Mouse (Mus musculus) c-Kit-positive CD71-negative TER-119-negative erythroid progenitor cells, embryonic 14.5 days (primary cell): Measurements from ENCODE around the gene Zfp809.
"Not testable (repeated sequence)": the region's sequence is repeated elsewhere in the genome, so short reads cannot be mapped to it uniquely, and the experiment has no call there.

Experiments used
- DNase-seq: peaks from one replicate; pipeline ENCODE4 v3.0.0-alpha.2; 2013; ENCODE audit warnings: low read depth

Gene Zfp809

DNA sequence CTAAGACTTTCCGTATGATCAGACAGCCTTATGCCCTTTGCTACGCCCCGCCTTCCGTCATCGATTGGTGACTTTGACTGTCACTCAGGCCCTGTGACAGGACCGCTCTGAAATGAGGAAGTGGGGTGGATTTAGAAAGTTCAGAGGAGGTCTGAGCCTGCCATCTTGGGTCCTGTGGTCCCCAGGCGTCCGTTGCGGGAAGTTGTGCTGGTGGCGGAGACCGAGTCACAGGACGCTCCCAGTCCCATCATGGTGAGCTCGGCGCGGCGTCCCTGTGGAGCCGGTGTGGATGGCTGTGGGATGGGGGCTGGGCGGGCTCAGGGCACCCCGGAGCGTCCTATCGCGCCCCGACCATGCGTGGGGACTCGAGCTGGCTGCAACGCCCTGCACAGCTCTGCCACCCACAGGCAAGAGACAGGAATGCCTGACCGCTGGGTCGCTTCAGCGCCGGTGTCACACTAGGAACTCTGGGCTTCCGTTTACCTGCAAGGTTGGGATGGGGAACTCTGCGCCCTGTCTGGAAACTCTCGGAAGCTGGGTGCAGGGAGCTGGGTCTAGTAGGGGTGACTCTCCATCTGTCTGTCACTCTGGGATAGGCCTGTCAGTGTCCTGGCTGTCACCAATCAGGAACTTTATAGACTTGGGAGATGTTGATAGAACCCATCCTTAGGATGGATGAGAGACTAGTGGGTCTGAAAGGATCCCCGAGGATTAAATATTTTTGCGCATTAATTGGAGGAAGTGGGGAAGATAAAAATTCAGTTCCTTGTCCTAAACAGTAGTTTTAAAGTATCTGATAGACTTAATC, at the start of gene Zfp809:
Gene Zfp809 (plus strand): TSS at position 134 of the 808 bp plus-strand sequence.
- DNase-seq: peak; percentile 99

DNA sequence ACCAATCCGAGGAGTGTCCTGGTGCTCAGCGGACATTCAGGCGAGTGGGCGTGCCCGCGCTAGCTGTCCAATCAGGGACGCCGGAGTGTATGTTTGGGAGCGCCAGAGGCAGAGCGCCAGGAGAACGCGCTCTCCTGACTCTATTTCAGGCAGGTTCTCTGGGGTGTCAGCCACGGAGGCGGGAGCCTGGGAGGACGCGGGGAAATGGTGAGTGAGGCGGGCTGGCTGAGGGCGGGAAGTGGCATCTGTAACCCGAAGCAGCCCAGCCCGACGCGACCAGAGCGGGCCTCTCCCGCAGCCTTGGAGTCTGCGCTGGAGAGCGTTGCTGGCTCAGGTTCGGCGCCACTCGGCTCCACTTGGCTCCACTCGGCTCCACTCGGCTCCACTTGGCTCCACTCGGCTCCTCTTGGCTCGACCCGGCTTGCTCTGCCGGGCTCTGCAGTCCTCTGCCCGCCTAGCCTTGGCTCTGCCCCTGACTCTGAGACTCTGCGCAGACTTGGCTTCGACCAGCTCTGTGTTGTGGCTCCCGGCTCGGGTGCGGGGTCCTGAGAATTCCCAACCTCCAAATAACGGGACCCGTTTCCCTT, 37.4 kb upstream of the Zfp809 start, which contains the start of gene Zfp872:
Gene Zfp872 (plus strand): TSS at position 66 of the 587 bp plus-strand sequence.
- no peak for DNase-seq

DNA sequence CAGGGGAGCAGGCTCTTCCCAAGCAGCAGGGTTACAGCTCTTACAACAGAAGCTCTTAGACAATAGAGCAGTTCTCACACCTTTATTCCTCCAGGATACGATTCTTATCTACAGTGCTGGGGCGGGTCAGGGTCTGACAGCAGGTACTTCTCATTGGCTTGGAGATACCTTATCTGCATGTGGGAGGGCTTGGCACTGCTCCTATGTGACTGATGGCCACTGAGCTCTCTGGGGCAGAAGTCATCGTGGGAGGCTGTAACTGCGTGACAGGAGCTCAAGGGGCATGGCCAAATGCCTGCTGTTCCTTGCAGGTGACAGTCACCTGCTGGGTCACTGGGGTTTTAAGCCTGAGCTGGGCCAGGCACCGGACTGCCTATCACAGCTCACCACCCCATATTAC, 29.1 kb upstream of the Zfp809 start:
- no peak for DNase-seq

DNA sequence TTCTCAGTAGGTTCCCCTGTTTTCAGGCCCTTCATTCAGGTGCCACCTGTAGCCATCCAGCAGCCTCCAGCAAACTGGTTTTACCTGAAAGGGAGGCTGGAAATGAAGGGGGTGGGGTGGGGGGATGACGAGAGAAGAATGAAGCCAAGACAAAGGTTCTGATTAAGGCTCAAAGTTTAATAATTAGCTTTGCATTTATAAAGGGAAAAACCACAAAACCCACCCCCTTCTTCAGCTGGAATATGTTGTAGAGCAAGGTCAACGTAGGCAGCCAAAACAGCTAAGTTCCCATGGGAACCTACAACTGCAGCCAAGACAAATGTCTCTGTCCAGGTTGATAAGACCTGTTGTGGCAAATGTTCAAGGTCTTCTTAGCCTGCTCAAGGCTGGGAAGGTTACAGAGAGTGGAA, 11.7 kb upstream of the Zfp809 start:
- no peak for DNase-seq

DNA sequence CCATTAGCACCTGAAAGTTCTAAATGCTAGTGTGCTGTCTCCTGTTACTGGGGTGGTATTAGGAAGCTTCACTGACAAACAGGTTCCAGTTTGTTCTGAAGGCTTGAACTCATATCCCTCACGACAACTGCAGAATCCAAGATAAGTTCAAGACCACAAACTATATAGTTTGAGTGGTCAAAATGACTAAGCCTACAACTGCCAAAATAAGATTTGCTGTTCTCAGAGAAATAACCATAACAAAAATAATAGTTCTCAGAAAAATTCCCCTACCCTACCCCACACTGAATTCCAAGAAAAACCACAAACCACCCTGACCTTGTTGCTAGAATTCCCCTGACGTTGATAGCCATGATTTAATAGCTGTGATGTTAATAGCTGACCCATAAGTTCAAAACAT, 11.0 kb upstream of the Zfp809 start:
- DNase-seq: no peak

DNA sequence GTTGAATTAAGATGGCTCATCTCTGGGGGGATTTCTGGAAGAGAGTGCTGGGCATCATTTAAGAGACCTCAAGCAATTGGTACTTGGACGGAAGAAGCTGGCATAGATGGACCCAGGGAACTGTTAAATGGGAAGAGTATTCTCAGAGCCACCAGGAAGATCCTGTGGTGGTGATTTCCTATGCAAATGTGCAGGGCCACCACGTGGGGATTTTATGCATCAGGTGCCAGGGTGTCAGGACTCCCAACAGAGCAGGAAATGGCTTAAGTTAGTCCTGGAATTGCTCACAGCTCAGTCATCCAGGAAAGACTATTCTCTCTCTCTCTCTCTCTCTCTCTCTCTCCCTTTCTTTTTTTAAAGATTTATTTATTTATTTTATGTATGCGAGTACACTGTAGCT, 8.8 kb upstream of the Zfp809 start:
- DNase-seq: no peak

DNA sequence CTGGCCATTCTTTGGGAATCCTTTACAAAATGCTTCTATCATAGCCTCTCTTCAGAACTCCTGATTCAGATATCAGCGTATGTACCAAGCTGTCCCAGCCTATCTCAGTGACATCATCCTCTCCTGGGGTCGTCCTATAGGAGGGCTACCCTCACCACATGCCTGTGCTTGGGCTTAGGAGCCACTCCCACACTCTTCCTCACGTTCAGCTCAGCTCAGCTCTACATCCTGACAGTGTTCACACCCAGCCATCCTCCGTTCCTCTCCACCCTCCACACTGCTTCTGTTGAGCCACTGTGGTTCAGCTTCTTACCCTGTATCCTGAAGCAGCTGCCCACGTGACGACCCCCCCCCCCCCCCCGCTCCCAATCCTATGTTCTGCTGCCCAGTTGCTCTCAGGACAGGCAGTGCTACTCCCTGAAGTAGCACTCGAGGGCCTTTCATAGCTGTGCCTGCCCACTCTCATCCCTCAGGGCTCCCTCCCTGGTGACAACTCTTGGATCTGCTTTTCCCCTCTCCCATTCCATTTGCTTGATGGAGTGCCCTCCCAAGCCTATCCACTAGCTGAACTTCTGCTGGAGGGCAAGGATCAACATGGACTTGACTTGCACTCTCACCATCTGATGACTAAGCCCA, 7.5 kb upstream of the Zfp809 start:
- DNase-seq: no peak

DNA sequence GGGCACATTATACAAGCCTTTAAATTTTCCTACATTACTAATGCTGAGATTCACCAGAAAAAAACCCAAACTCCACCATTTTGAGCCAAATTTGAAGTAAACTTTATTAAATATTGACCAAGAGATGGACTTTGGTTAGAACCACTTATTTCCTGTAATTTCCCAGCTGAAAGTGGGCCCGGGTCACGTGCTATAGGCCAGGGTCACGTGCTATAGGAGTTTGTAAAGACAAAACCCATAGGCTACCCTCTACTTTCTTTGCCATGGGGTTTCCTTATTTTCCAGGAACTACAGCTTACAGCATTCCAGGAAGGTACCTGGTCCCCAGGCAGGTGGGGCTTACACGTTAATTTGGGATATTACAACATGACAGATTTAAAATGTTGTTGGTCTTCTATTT, 1.4 kb upstream of the Zfp809 start:
- no peak for DNase-seq

DNA sequence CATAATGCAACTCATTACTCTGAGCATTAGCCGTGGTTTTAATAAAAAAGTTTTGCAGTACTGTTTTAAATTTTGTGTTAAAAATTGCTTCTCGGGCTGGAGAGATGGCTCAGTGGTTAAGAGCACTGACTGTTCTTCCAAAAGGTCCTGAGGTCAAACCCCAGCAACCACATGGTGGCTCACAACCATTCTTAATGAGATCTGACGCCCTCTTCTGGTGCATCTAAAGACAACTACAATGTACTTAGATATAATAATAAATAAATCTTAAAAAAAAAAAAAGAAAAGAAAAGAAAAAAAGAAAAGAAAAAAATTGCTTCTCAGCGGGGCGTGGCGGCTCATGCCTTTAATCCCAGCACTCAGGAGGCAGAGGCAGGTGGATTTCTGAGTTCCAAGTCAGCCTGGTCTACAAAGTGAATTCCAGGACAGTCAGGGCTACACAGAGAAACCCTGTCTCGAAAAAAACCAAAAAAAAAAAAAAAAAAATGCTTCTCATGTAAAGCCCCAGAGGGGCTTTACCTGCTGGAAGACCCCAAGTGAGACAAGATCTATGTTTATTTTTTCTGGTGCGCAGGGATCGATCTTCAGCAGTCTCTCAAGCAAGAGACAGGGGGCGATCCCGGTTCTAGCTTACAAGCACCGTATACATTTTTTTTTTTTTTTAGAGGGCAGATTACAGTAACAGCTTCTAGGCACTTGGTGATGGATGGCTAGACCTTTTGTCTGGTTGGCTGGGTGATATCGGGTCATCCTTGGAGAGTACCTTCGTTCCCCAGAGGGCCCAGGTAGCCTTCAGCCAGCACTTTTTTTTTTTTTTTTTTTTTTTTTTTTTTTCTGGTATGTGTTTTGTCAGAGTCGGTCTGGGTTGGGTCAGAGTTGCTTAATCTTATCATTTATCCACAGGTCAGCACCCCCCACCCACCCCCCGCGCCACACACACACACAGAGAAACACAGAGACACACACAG, 694 bp upstream of the Zfp809 start:
- DNase-seq: peak; percentile 31

DNA sequence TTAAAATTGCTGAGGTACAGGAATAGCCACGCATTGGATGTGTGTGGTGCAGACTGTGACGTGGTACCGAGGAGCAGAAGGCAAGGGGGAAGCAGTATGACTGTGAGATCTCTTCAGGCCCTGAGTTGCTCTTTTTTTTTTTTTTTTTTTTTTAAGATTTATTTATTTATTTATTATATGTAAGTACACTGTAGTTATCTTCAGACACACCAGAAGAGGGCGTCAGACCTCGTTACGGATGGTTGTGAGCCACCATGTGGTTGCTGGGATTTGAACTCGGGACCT, 817 bp downstream of the Zfp809 start:
- DNase-seq: not testable (repeated sequence)

DNA sequence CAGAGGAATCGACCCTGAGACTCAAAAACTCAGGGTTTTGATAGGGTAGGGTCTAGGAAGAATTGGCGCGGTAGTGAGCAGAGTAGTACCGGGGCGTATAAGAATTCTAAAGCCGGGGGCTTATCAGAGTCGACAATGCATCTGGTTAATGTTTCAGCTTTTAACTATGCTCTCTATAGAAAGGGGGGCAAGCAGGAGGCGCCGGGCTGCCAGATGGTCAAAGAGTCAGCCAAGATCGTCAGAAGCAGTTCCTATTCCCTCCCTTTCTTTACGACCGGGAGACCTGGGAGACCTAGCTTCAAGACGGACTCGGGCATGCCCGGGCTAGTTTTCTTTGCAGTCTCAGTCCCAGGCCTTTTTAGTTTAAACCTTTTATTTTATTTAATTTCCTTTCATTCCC, 1.3 kb downstream of the Zfp809 start:
- DNase-seq: no peak

DNA sequence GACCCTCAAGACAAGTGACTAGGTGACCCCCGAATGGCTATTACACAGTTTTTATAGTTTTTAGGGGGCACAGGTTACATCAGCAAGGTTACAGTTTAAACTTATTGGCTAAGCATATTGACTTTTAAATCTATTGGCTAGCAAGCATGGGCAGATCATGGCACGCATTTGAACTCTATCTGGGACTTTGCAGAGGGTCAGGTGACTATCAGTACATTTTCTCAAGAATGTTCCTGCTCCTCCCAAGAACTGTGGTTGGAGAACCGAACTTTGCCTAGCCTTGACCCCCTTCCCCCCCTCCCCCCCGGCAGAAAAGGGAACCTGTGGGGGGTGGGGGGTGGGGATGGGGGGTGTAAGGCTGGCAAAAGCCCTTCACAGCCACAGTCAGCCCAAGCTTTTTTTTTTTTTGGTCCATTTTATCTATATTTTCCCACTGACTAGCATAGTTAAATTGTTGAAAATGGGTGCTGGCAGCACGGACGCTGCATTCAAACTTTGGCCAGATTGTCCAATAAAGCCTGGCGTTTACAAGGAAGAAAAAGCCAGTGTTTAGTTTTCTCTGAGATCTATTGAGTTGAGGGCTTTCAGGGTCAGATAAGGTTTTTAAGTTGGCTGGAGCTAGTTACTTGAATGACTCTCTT, 4.0 kb downstream of the Zfp809 start:
- no peak for DNase-seq

DNA sequence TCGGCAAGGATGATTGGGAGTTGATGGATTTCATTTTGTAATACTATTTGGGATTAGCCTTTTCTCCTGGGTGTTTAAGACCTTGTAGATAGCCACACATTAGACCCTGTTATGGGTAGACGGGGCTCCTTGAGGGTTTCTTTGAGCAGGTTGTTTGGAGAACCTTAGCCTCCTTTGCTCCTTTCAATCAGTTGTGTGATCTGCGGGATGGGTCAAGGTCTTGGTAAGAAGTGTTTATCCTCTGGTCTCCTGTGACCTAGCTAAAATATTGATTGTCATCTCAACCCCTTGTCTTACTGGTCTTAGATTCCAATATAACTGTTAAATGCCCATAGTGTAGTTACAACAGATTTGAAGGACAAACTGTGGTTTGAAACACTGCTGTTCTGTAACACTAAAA, 4.5 kb downstream of the Zfp809 start:
- DNase-seq: no peak

DNA sequence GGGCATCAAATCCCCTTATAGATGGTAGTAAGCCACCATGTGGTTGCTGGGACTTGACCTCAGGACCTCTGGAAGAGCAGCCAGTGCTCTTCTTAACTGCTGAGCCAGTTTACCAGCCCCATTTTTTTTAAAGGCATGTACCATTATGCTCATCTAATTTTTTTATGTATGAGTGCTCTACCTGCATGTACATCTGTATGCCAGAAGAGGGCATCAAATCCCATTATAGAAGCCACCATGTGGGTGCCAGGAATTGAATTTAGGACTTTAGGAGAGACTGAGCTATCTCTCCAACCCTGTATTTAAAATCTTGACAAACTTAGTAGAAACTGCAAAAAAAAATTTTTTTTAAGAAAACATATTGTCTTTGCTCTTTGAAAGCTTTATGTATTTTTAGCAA, 5.0 kb downstream of the Zfp809 start:
- DNase-seq: no peak

DNA sequence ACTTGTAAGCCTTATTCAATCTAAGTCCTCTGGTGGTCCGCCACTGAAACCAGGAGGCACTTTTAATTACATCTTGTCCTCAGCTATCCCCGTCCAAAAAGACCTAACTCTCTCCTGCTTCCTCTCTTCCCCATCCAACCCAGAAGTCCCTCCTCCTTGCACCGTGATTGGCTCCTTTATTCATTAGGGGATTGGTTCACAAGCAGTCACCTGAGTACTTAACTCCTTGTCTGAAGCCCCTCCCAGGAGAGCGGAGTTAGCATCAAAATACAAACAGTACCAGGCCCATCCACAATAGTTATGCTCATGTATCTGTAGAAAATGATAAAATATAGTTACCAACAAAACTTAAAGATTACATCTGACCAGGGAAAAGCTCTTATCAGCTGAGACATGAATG, 14.5 kb downstream of the Zfp809 start:
- no peak for DNase-seq

DNA sequence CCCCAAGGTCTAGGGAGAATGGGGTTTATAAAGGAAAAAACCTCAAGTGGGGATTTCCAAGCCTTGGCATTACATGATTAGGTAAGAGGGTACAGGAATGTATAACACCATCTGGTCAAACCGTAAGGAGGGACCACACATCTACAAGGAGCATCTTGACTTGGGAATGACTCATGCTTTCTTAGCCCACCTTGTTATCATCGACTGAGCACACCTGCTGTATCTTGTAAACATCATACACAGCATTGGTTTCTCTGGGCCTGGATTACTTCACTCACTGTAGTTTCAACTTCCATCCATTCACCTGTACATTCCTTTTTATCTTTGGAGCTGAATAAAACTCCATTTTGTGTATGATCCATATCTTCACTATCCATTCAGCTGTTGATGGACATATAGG, 18.7 kb downstream of the Zfp809 start:
- no peak for DNase-seq

DNA sequence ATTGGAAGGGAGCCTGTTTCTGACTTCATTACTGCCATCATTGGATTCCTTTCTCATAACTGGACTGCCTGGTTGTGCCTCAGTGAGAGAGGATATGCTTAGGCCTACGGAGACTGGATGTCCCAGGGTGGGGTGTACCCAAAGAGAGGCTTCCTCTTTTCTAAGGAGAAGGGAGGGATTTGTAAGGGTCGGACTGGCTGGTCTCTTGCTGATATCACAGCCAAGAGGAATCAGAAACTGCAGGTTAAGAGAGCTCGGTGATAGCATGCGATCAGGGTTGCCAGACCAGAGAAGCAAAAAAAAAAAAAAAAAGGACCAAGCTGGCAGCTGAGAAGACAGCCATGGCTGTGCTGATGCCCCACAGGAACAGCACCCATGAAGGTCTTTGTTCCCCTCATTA, 31.1 kb downstream of the Zfp809 start:
- no peak for DNase-seq

DNA sequence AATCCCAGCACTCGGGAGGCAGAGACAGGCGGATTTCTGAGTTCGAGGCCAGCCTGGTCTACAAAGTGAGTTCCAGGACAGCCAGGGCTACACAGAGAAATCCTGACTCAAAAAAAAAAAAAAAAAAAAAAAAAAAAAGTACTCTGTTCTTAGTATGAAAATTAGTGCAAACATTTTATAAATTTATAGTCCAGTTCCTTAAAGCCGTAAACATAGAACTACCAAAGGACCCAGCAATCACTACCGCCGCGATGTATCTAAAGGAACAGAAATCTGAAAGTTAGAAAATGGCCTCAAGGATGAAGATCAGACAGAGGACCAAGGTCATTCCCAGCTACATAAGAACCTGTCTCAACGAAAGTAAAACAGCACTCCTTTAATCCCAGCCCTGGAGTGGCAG, 33.3 kb downstream of the Zfp809 start:
- no peak for DNase-seq

DNA sequence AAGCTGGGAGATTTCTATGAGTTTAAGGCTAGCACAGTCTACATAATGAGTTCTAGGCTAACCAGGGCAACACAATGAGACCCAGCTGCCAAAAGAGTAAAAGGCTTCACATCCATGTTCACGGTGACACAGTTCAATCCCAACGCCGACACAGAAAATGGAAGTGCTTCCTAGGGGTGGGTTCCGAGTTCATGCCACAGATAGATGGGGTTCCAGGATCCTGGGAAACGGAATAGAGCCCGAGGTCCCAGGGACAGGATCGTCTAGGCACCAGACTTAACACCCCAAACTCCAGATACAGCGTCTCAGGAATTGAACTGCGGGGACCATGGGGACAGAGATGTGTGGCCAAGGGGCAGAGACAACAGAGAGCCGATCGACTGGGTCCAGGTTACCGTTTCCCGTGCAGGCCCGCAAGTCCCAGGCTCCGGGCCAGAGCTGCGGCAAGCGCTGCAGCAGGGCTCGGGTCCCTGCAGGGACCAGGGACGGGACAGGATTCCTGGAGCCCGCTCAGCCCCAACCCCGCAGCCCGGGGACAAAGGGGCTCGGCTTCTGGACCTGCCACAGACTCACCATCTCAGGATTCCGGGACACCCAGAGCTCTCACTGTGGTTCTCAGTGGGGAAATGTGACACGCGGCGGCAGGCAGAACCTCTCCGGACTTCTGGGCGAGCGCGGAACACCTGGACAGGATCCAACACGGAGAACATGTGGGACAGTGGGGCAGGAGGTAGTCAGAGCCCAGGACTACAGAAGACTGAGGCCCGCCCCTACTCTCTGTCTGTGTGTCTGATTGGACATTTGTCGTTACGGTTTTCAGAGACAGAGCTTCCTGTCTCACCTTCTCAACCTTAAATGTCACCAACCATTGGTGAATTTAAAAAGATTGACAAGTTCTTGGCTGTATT, 33.9 kb downstream of the Zfp809 start, which contains the start of gene Zfp599:
Gene Zfp599 (minus strand): TSS at position 712 of the 908 bp plus-strand sequence.
- DNase-seq: peak; percentile 53

DNA sequence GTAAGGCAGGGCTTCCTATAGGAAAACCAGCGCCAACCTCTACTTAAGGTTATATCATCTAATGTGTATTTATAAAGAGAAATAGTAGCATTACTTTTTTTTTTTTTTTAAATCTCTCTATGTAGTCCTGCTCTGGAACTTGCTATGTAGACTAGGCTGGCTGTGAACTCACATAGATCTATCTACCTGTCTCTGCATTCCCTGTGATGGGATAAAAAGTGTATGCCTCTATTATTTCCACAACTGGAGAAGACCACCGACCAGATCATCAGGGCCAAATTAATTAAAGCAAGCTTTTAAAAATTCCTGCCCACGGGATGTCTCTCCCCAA, 34.5 kb downstream of the Zfp809 start:
- no peak for DNase-seq

DNA sequence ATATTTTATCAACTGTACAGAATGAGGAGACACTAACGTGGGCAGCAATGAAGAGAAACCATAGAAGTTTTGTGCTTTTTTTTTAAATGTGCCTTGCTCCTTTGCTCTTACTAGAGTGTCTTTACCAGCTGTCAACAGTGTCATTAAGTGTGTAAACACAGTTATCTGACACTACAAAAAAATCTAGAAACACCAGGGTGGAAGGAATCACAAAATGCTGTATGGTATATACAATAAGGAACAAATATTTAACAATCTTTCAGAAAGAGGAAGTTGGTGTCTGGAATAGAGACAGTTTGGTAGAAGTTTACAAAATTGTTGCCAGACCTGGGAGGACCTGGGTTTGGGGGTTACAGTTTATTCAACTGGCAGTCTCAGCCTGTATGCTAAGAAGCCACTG, 36.1 kb downstream of the Zfp809 start:
- no peak for DNase-seq
